Mouse (Mus musculus) MEL (cell line): ENCODE measurements around the gene Cxcl10.

Experiments used
- CHD2 ChIP-seq: IDR thresholded peaks from 2 replicates; pipeline ENCODE4 v1.6.1; 2011; ENCODE audit warnings: low read length, improper control_type of control experiment
- CTCF ChIP-seq, 3 experiments: IDR thresholded peaks in 2 of 3; conservative IDR thresholded peaks in 1 of 3; 2 replicates each; pipeline ENCODE4 v1.5.1; 2011 to 2012; ENCODE audit warnings: low read length in 3 of 3, low read depth in 2 of 3, mild to moderate bottlenecking in 2 of 3, improper control_type of control experiment in 1 of 3, inconsistent platforms in 1 of 3, mixed read lengths in 1 of 3, moderate library complexity in 1 of 3; ENCODE audit not compliant: control insufficient read depth in 1 of 3, insufficient read depth in 1 of 3, poor library complexity in 1 of 3, severe bottlenecking in 1 of 3
- EP300 ChIP-seq, 2 experiments: IDR thresholded peaks; 2 replicates each; pipeline ENCODE4 v1.6.1; 2011; ENCODE audit warnings: improper control_type of control experiment in 2 of 2, low read length in 2 of 2, low read depth in 1 of 2, mild to moderate bottlenecking in 1 of 2
- GATA1 ChIP-seq: IDR thresholded peaks from 2 replicates; pipeline ENCODE4 v1.6.1; 2011; ENCODE audit warnings: low read depth, low read length, improper control_type of control experiment
- KAT2A ChIP-seq: conservative IDR thresholded peaks from 2 replicates; pipeline ENCODE4 v1.6.1; 2012; ENCODE audit warnings: low read depth, low read length, improper control_type of control experiment, inconsistent platforms
- MYC ChIP-seq: IDR thresholded peaks from 2 replicates; pipeline ENCODE4 v1.6.1; 2011; ENCODE audit warnings: low read depth, mild to moderate bottlenecking, low read length, improper control_type of control experiment, moderate library complexity
- POLR2AphosphoS2 ChIP-seq: IDR thresholded peaks from 2 replicates; pipeline ENCODE4 v1.6.1; 2011; ENCODE audit warnings: low read length, improper control_type of control experiment
- TCF12 ChIP-seq: IDR thresholded peaks from 2 replicates; pipeline ENCODE4 v1.6.1; 2014; ENCODE audit warnings: low read depth, mild to moderate bottlenecking, inconsistent platforms, low read length, improper control_type of control experiment, moderate library complexity
- ZMIZ1 ChIP-seq: IDR thresholded peaks from 2 replicates; pipeline ENCODE4 v1.6.1; 2012; ENCODE audit warnings: low read depth, mild to moderate bottlenecking, inconsistent platforms, low read length, improper control_type of control experiment, moderate library complexity

DNA sequence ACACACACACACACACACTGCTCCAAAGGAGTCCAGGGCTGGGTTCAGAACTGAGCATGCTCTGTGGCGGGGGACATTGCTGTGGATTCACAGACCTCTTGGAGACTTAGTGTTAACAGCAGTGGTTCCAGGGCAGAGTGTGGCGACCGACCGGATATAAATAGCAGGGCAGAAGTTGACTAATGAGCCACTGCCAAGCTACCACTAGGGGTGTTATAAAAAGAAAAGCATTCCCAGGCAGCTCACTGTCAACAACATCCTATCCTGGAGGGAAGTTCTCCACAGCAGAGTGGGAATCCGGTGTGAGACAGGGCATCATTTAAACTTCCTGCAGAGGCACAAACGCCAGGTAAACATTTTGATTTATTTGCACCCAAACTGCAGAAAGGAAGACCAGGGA is 38.0 kb upstream of the Cxcl10 start:
- TF ChIP-seq EP300 (IDR thresholded peaks at IDR 0.05; ENCODE audit: low read depth in 1 of 2, low read length in 2 of 2) (no peak), CTCF (IDR thresholded peaks at IDR 0.05 in 2 of 3, conservative IDR thresholded peaks at IDR 0.05 in 1 of 3; ENCODE audit: control insufficient read depth in 1 of 3, insufficient read depth in 1 of 3, low read depth in 2 of 3, low read length in 3 of 3, poor library complexity in 1 of 3, severe bottlenecking in 1 of 3) (no peak; a peak in 1 of 6 replicates), GATA1 (no peak), TCF12 (no peak), MYC (no peak), POLR2AphosphoS2 (no peak), ZMIZ1 (no peak), KAT2A (no peak), CHD2 (no peak)
